Mouse (Mus musculus) heart, postnatal 0 days (tissue): ENCODE data around the gene Chrna4.

ENCODE experiments used
- CTCF ChIP-seq: IDR thresholded peaks from 2 replicates; pipeline ENCODE4 v1.5.1; 2016; ENCODE audit warnings: antibody characterized with exemption, control low read depth, low read depth
- EP300 ChIP-seq: IDR thresholded peaks from 2 replicates; pipeline ENCODE4 v1.6.1; 2016; ENCODE audit warnings: antibody characterized with exemption, low read depth

DNA sequence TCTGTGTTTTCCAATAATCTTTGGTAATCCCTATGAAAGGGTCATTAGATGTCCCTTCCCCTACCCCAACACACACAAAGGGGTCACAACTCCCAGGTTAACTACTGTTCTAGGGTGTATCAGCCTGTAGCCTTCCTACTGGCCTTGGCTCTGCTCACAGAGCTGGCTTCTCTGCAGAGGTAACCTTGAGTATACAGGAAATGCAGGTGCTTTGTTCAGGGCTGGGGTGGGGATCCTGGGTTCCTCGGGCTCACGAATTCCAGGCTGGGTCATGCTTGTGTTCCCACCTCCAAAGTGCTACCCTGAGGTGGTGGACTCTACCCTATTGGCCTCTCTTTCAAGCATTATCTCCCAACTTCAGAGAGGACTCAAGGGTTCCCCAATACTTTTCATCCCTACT is 57.7 kb downstream of the Chrna4 start:
- TF ChIP-seq EP300 (no peak), CTCF (no peak)
